Mouse (Mus musculus) liver, embryonic 14.5 days (tissue): ENCODE measurements around the gene Slc25a38.

Experiments
- CTCF ChIP-seq: IDR thresholded peaks from 2 replicates; pipeline ENCODE4 v1.5.1; 2016; ENCODE audit warnings: antibody characterized with exemption, low read depth, control low read depth
- EP300 ChIP-seq: IDR thresholded peaks from 2 replicates; pipeline ENCODE4 v1.6.1; 2016; ENCODE audit warnings: antibody characterized with exemption, low read depth

DNA sequence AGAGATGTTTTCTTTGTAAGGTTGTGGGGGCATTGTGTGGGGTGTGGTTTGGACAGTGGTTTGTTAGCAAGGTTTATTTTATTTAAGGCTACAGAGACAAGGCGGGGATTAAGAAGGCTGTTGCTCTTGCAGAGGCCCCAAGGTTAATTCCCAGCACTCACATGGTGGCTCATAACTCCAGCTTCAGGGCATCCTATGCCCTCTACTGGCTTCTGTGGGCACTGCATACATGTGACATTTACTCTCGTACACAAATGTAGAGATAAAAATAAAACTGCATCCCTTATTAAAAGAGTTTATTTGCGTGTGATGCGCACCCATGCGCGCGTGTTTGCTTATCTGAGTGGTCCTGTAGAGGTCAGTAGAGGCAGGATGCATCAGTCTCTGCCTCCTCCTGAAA lies 21.0 kb upstream of the Slc25a38 start:
- TF ChIP-seq CTCF (peak; percentile 39; the same call in 1 of the 2 replicates), EP300 (no peak)
